In genomic region chr11:116255982-116256675, GRCm38 (mm10) we compare ENCODE assay signal across 23 mouse cellular contexts. TPM values are rescaled to one million over a fixed set of nuclear protein-coding genes. Genes with fewer than 3 reads are reported as not detected.
DNase-seq lines count a peak whose midpoint lies in the region; ATAC-seq and TF ChIP-seq lines count a peak whose summit lies in the region.
"Had no signal": no experiment of that assay in that cellular context is flagged by ENCODE, and none has a peak within 500 bp of the region (broad histone marks: within the 10 kb centered on the region; RNA-seq: fewer than 3 reads in every experiment).

No protein-coding gene starts in this region.

- no peak for ATAC-seq in megakaryocyte, adult 5-6 weeks (ENCODE audit: poor library complexity, severe bottlenecking)
- ATAC-seq in stomach, embryonic 15.5 days (ENCODE audit: insufficient read depth, low FRiP score, low read depth): no peak
- ATAC-seq in intestine, embryonic 16.5 days: no peak
- ATAC-seq: hindbrain, embryonic 16.5 days; midbrain, embryonic 15.5 days had no signal

- H3K4me3 ChIP-seq in megakaryocyte, embryonic 14.5 days (replicated peaks): peak overlapping the region; percentile 24
- H3K4me3 ChIP-seq in C2C12 (ENCODE audit: insufficient read depth, poor library complexity, severe bottlenecking): no peak overlapping the region
- no peak overlapping the region for H3K4me3 ChIP-seq in stomach, embryonic 15.5 days (replicated peaks)
- no peak overlapping the region for H3K4me3 ChIP-seq in intestine, embryonic 16.5 days (ENCODE audit: low read length)
- H3K4me3 ChIP-seq: forebrain, embryonic 10.5 days; heart, embryonic 12.5 days; midbrain, embryonic 15.5 days; neural tube, embryonic 12.5 days had no signal

- peak; percentile 17 for DNase-seq in T-cell, adult 2 months (ENCODE audit: low spot score)
- DNase-seq in spleen, postnatal 36 days (ENCODE audit: low spot score in 2 of 2): no peak
- DNase-seq: adrenal gland, postnatal 14 days; cerebellum, adult 8-10 months; embryo, embryonic 11 days; heart, postnatal 36 days; kidney, adult 9 months; lung, adult 2 months; spleen, adult 18-20 months had no signal

- peaks cover 34% of the 10 kb centered on the region for H3K79me2 ChIP-seq in C2C12 (ENCODE audit: control insufficient read depth, insufficient read depth)

- H3K4me2 ChIP-seq in stomach, embryonic 15.5 days: no peak overlapping the region
- no peak overlapping the region for H3K4me2 ChIP-seq in intestine, embryonic 16.5 days (ENCODE audit: low read depth, low read length)
- H3K4me2 ChIP-seq: heart, embryonic 12.5 days; midbrain, embryonic 15.5 days; neural tube, embryonic 12.5 days had no signal

- 77% methylated on average over 9 of the region's 9 CpGs for WGBS in stomach, embryonic 15.5 days
- WGBS in intestine, embryonic 16.5 days: 73% methylated on average over 9 of the region's 9 CpGs

- H3K9ac ChIP-seq in stomach, embryonic 15.5 days: no peak overlapping the region
- no peak overlapping the region for H3K9ac ChIP-seq in intestine, embryonic 16.5 days (ENCODE audit: low read depth, low read length)
- H3K9ac ChIP-seq: heart, embryonic 12.5 days; midbrain, embryonic 15.5 days; neural tube, embryonic 12.5 days had no signal

- H3K9me3 ChIP-seq in megakaryocyte, embryonic 14.5 days: no peaks in the 10 kb centered on the region
- H3K9me3 ChIP-seq in stomach, embryonic 15.5 days: no peaks in the 10 kb centered on the region
- H3K9me3 ChIP-seq in intestine, embryonic 16.5 days (ENCODE audit: control insufficient read depth, low read length): no peaks in the 10 kb centered on the region
- H3K9me3 ChIP-seq: forebrain, embryonic 10.5 days; G1E; heart, embryonic 12.5 days; midbrain, embryonic 15.5 days; neural tube, embryonic 12.5 days had no signal

- H3ac ChIP-seq in C2C12 (ENCODE audit: control insufficient read depth, insufficient read length, low read depth): peak overlapping the region; percentile 19

- H3K79me3 ChIP-seq in C2C12 (ENCODE audit: low read depth): peaks cover 9% of the 10 kb centered on the region

- H3K36me3 ChIP-seq in megakaryocyte, embryonic 14.5 days (replicated peaks; ENCODE audit: low read length): peaks cover 93% of the 10 kb centered on the region
- peaks cover 77% of the 10 kb centered on the region for H3K36me3 ChIP-seq in C2C12 (ENCODE audit: control insufficient read depth, insufficient read depth)
- peaks cover 67% of the 10 kb centered on the region for H3K36me3 ChIP-seq in stomach, embryonic 15.5 days
- H3K36me3 ChIP-seq in intestine, embryonic 16.5 days (ENCODE audit: control insufficient read depth, insufficient read depth, low read length): peaks cover 35% of the 10 kb centered on the region

- peaks cover 63% of the 10 kb centered on the region for H3K4me1 ChIP-seq in megakaryocyte, embryonic 14.5 days
- no peaks in the 10 kb centered on the region; the same call in 1 of the 2 replicates for H3K4me1 ChIP-seq in stomach, embryonic 15.5 days
- H3K4me1 ChIP-seq in intestine, embryonic 16.5 days (ENCODE audit: control insufficient read depth, insufficient read depth, low read length): peaks cover 8% of the 10 kb centered on the region; the same call in 1 of the 2 replicates
- H3K4me1 ChIP-seq: forebrain, embryonic 10.5 days; midbrain, embryonic 15.5 days; neural tube, embryonic 12.5 days had no signal

- no peak for TF ChIP-seq CTCF in C2C12 (IDR thresholded peaks at IDR 0.05; ENCODE audit: control insufficient read depth, insufficient read depth, insufficient read length)

- no peaks in the 10 kb centered on the region for H3K27me3 ChIP-seq in megakaryocyte, embryonic 14.5 days (replicated peaks)
- H3K27me3 ChIP-seq in C2C12 (ENCODE audit: control insufficient read depth, insufficient read depth, insufficient read length): no peaks in the 10 kb centered on the region
- no peaks in the 10 kb centered on the region for H3K27me3 ChIP-seq in stomach, embryonic 15.5 days (replicated peaks)
- no peaks in the 10 kb centered on the region for H3K27me3 ChIP-seq in intestine, embryonic 16.5 days (replicated peaks; ENCODE audit: control insufficient read depth, insufficient read depth, low read length)
- H3K27me3 ChIP-seq: heart, embryonic 12.5 days; midbrain, embryonic 15.5 days; neural tube, embryonic 12.5 days had no signal

- peak overlapping the region; percentile 49 for H3K27ac ChIP-seq in stomach, embryonic 15.5 days
- H3K27ac ChIP-seq in intestine, embryonic 16.5 days (ENCODE audit: low read length): no peak overlapping the region
- H3K27ac ChIP-seq: forebrain, embryonic 10.5 days; midbrain, embryonic 15.5 days; neural tube, embryonic 12.5 days had no signal

TF ChIP-seq in C2C12, 6 proteins besides CTCF, POLR2A, EP300 and RAD21:
- TF ChIP-seq MYOG (IDR thresholded peaks at IDR 0.05; ENCODE audit: control insufficient read depth, extremely low read depth, insufficient read length) (no peak), MYOD1 (IDR thresholded peaks at IDR 0.05; ENCODE audit: control insufficient read depth, insufficient read length, low read depth) (no peak), MAX (IDR thresholded peaks at IDR 0.05) (peak; percentile 76), USF1 (IDR thresholded peaks at IDR 0.05; ENCODE audit: low read depth) (peak; percentile 27), FOSL1 (IDR thresholded peaks at IDR 0.05; ENCODE audit: insufficient read depth, low read length, poor library complexity, severe bottlenecking) (peak; percentile 55), CEBPB (IDR thresholded peaks at IDR 0.05; ENCODE audit: low read depth) (no peak)

RNA-seq across cellular contexts. Expression of gene Srp68, which starts 17.9 kb away (rescaled TPM):
- 4.7 and 34.1 TPM in 2 replicates for polyA plus RNA-seq in megakaryocyte, embryonic 14.5 days (2012; ENCODE audit: insufficient read depth, low replicate concordance)
- total RNA-seq in megakaryocyte, adult 5-6 weeks (2015): 17.4 and 21.0 TPM in 2 replicates
- 17.8 and 19.3 TPM in 2 replicates for total RNA-seq in megakaryocyte, adult 5-6 weeks (2017)
- polyA plus RNA-seq in C2C12 (2012; fragmentation: generic; extraction: Trizol): 81.9 TPM
- 89.5 and 101 TPM in 2 replicates for polyA plus RNA-seq in stomach, embryonic 15.5 days (2015; fragmentation: Nextera tagmentation; extraction: Ambion mirVana)
- polyA plus RNA-seq in intestine, embryonic 16.5 days (2015; fragmentation: Nextera tagmentation; extraction: Ambion mirVana): 90.9 and 94.8 TPM in 2 replicates

RNA-seq across cellular contexts. Expression of gene Evpl, which starts 18.3 kb away (rescaled TPM):
- polyA plus RNA-seq in megakaryocyte, embryonic 14.5 days (2012; ENCODE audit: insufficient read depth, low replicate concordance): 0.34 TPM in 1 of 2 replicates, not detected in the other
- total RNA-seq in megakaryocyte, adult 5-6 weeks (2015): 0.11 TPM in 1 of 2 replicates, not detected in the other
- 0.24 and 0.37 TPM in 2 replicates for total RNA-seq in megakaryocyte, adult 5-6 weeks (2017)
- 0.13 TPM for polyA plus RNA-seq in C2C12 (2012; fragmentation: generic; extraction: Trizol)
- 9.8 and 17.0 TPM in 2 replicates for polyA plus RNA-seq in stomach, embryonic 15.5 days (2015; fragmentation: Nextera tagmentation; extraction: Ambion mirVana)
- polyA plus RNA-seq in intestine, embryonic 16.5 days (2015; fragmentation: Nextera tagmentation; extraction: Ambion mirVana): 1.9 and 2.5 TPM in 2 replicates
- polyA plus RNA-seq: macrophage had no signal

RNA-seq across cellular contexts. Expression of gene Galr2, which starts 24.6 kb away (rescaled TPM):
- polyA plus RNA-seq in megakaryocyte, embryonic 14.5 days (2012; ENCODE audit: insufficient read depth, low replicate concordance): not detected in 2 replicates
- total RNA-seq in megakaryocyte, adult 5-6 weeks (2015): not detected in 2 replicates
- 0.07 TPM in 1 of 2 replicates, not detected in the other for total RNA-seq in megakaryocyte, adult 5-6 weeks (2017)
- 0.85 TPM for polyA plus RNA-seq in C2C12 (2012; fragmentation: generic; extraction: Trizol)
- polyA plus RNA-seq in stomach, embryonic 15.5 days (2015; fragmentation: Nextera tagmentation; extraction: Ambion mirVana): 0.15 and 0.35 TPM in 2 replicates
- 0.16 and 0.31 TPM in 2 replicates for polyA plus RNA-seq in intestine, embryonic 16.5 days (2015; fragmentation: Nextera tagmentation; extraction: Ambion mirVana)
- total RNA-seq: adrenal gland, postnatal 14 days; heart, postnatal 36 days; layer of hippocampus, adult 8-10 months; left cerebral cortex, adult 8-10 months had no signal
- polyA plus RNA-seq: G1E; heart, embryonic 12.5 days; macrophage had no signal

RNA-seq across cellular contexts. Expression of gene Exoc7, which starts 50.9 kb away (rescaled TPM):
- polyA plus RNA-seq in megakaryocyte, embryonic 14.5 days (2012; ENCODE audit: insufficient read depth, low replicate concordance): 2.7 and 6.7 TPM in 2 replicates
- total RNA-seq in megakaryocyte, adult 5-6 weeks (2015): 29.2 and 34.8 TPM in 2 replicates
- total RNA-seq in megakaryocyte, adult 5-6 weeks (2017): 20.3 and 27.3 TPM in 2 replicates
- 31.5 TPM for polyA plus RNA-seq in C2C12 (2012; fragmentation: generic; extraction: Trizol)
- polyA plus RNA-seq in stomach, embryonic 15.5 days (2015; fragmentation: Nextera tagmentation; extraction: Ambion mirVana): 52.3 and 52.9 TPM in 2 replicates
- 52.5 and 54.6 TPM in 2 replicates for polyA plus RNA-seq in intestine, embryonic 16.5 days (2015; fragmentation: Nextera tagmentation; extraction: Ambion mirVana)

RNA-seq across cellular contexts. Expression of gene Acox1, which starts 57.3 kb away (rescaled TPM):
- polyA plus RNA-seq in megakaryocyte, embryonic 14.5 days (2012; ENCODE audit: insufficient read depth, low replicate concordance): 1.7 and 3.3 TPM in 2 replicates
- total RNA-seq in megakaryocyte, adult 5-6 weeks (2015): 15.1 and 18.3 TPM in 2 replicates
- 18.6 and 19.7 TPM in 2 replicates for total RNA-seq in megakaryocyte, adult 5-6 weeks (2017)
- polyA plus RNA-seq in C2C12 (2012; fragmentation: generic; extraction: Trizol): 22.4 TPM
- polyA plus RNA-seq in stomach, embryonic 15.5 days (2015; fragmentation: Nextera tagmentation; extraction: Ambion mirVana): 33.6 and 38.1 TPM in 2 replicates
- 85.5 and 104 TPM in 2 replicates for polyA plus RNA-seq in intestine, embryonic 16.5 days (2015; fragmentation: Nextera tagmentation; extraction: Ambion mirVana)
